Mouse (Mus musculus) liver, embryonic 14.5 days (tissue): ENCODE measurements at regions not wholly inside any gene's neighbourhood (a gene's known extent, or its start where the extent isn't known, plus 50 kb on each side); places are given as distances from the start of the nearest gene placed in this dataset.

Source experiments
- CTCF ChIP-seq: IDR thresholded peaks from 2 replicates; pipeline ENCODE4 v1.5.1; 2016; ENCODE audit warnings: antibody characterized with exemption, low read depth, control low read depth
- EP300 ChIP-seq: IDR thresholded peaks from 2 replicates; pipeline ENCODE4 v1.6.1; 2016; ENCODE audit warnings: antibody characterized with exemption, low read depth

DNA sequence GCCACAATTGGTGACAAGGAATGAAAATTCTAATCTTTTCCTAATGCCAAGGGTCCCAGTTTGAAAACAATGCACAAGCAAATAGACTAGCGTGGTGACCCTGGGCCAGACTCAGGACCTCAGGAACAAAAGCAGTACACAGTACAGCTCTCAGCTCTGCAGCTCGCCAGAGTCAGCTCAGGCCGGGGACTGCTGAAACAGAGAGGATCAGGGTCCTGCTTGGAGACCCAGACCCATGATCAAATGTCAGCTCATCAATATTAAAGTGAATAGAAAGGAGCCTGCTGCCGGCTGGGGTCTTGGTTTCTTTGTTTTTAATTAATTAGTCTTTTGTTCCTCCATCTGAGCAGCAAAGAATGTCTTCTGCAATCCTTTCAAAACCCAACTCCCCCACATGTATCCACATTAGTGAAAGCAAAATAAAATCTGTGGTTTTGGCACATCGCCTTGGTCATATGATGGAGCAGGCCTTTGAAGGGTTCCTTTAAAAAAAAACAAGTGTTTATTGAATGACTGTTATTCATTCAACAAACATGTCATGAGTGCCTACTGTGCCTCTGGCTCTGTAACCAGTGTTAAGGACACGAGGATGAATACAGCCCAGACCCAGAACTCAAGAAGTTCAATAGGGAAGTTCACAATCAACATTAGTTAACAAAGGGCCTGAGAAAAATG lies 154.4 kb downstream of the Nuak1 start:
- no peak for TF ChIP-seq CTCF
- no peak for TF ChIP-seq EP300
